In genomic region chr12:27757641-27758040, GRCm38 (mm10) we compare ENCODE assay signal across 24 mouse cellular contexts.
A peak's percentile ranks its signal among the peaks of the same experiment; 100 is the strongest.
DNase-seq lines count a peak whose midpoint lies in the region; ATAC-seq and TF ChIP-seq lines count a peak whose summit lies in the region.
"Had no signal": no experiment of that assay in that cellular context is flagged by ENCODE, and none has a peak within 500 bp of the region (broad histone marks: within the 10 kb centered on the region; RNA-seq: fewer than 3 reads in every experiment).

No protein-coding gene starts in this region.

- no peaks in the 10 kb centered on the region for H3K9me3 ChIP-seq in kidney, embryonic 16.5 days (ENCODE audit: low read length)
- no peaks in the 10 kb centered on the region for H3K9me3 ChIP-seq in limb, embryonic 12.5 days
- H3K9me3 ChIP-seq in limb, embryonic 10.5 days (replicated peaks) = no peaks in the 10 kb centered on the region
- H3K9me3 ChIP-seq: forebrain, embryonic 10.5 days; forebrain, embryonic 13.5 days; hindbrain, embryonic 12.5 days; hindbrain, embryonic 15.5 days had no signal

- no peaks in the 10 kb centered on the region for H3K27me3 ChIP-seq in kidney, adult 2 months (replicated peaks; ENCODE audit: control insufficient read depth, insufficient read depth, low read length)
- H3K27me3 ChIP-seq in kidney, embryonic 16.5 days (ENCODE audit: insufficient read depth, low read length) = no peaks in the 10 kb centered on the region
- no peaks in the 10 kb centered on the region for H3K27me3 ChIP-seq in limb, embryonic 12.5 days
- no peaks in the 10 kb centered on the region for H3K27me3 ChIP-seq in limb, embryonic 10.5 days (ENCODE audit: low read depth, poor library complexity, severe bottlenecking)
- H3K27me3 ChIP-seq: CH12.LX; forebrain, embryonic 13.5 days; hindbrain, embryonic 12.5 days; hindbrain, embryonic 15.5 days had no signal

- H3K4me1 ChIP-seq in kidney, adult 2 months (ENCODE audit: control insufficient read depth, insufficient read depth, low read length) = no peaks in the 10 kb centered on the region
- H3K4me1 ChIP-seq in kidney, embryonic 16.5 days (ENCODE audit: insufficient read depth, low read length) = peaks cover 7% of the 10 kb centered on the region; the same call in 1 of the 2 replicates
- peaks cover 6% of the 10 kb centered on the region; the same call in 1 of the 2 replicates for H3K4me1 ChIP-seq in limb, embryonic 12.5 days (replicated peaks)
- peaks cover 6% of the 10 kb centered on the region for H3K4me1 ChIP-seq in limb, embryonic 10.5 days
- H3K4me1 ChIP-seq: forebrain, embryonic 10.5 days; forebrain, embryonic 13.5 days; hindbrain, embryonic 12.5 days; hindbrain, embryonic 15.5 days had no signal

- peak; percentile 79 for ATAC-seq in kidney, embryonic 16.5 days (ENCODE audit: low FRiP score, low TSS enrichment)
- ATAC-seq in limb, embryonic 12.5 days (ENCODE audit: insufficient number of reproducible peaks, insufficient read depth, low FRiP score, low TSS enrichment, low read depth) = no peak
- ATAC-seq: forebrain, embryonic 13.5 days; forebrain, embryonic 16.5 days had no signal

- no peak overlapping the region for H3K4me2 ChIP-seq in kidney, embryonic 16.5 days (replicated peaks; ENCODE audit: low read depth, low read length)
- H3K4me2 ChIP-seq in limb, embryonic 12.5 days = no peak overlapping the region
- H3K4me2 ChIP-seq: forebrain, embryonic 13.5 days; heart, embryonic 11.5 days; hindbrain, embryonic 12.5 days; hindbrain, embryonic 15.5 days had no signal

- H3K9ac ChIP-seq in kidney, embryonic 16.5 days (replicated peaks; ENCODE audit: low read length) = no peak overlapping the region
- H3K9ac ChIP-seq in limb, embryonic 12.5 days (replicated peaks) = no peak overlapping the region
- H3K9ac ChIP-seq: forebrain, embryonic 13.5 days; hindbrain, embryonic 12.5 days; hindbrain, embryonic 15.5 days had no signal

- no peak overlapping the region for H3K27ac ChIP-seq in kidney, adult 2 months (ENCODE audit: insufficient read depth, low read depth, low read length)
- H3K27ac ChIP-seq in kidney, embryonic 16.5 days (ENCODE audit: low read length) = no peak overlapping the region
- 0 out of 2 replicates have a peak overlapping the region, but pooled peaks have one; percentile 17 for H3K27ac ChIP-seq in limb, embryonic 12.5 days
- no peak overlapping the region for H3K27ac ChIP-seq in limb, embryonic 10.5 days
- H3K27ac ChIP-seq: forebrain, embryonic 10.5 days; forebrain, embryonic 13.5 days; hindbrain, embryonic 12.5 days; hindbrain, embryonic 15.5 days had no signal

- no peak overlapping the region for H3K4me3 ChIP-seq in kidney, adult 2 months (ENCODE audit: insufficient read depth, low read depth, low read length)
- H3K4me3 ChIP-seq in kidney, embryonic 16.5 days (ENCODE audit: low read length) = no peak overlapping the region
- H3K4me3 ChIP-seq in limb, embryonic 12.5 days (replicated peaks) = no peak overlapping the region
- no peak overlapping the region for H3K4me3 ChIP-seq in limb, embryonic 10.5 days
- H3K4me3 ChIP-seq: forebrain, embryonic 10.5 days; forebrain, embryonic 13.5 days; hindbrain, embryonic 12.5 days; hindbrain, embryonic 15.5 days had no signal

- DNase-seq in kidney, adult 2 months = peak; percentile 17
- no peak for DNase-seq in kidney, adult 11 months
- DNase-seq in kidney, postnatal 10 days = no peak
- DNase-seq in limb, embryonic 10.5 days (ENCODE audit: low spot score) = no peak
- DNase-seq: adrenal gland, adult 2 months; adrenal gland, postnatal 14 days; B cell, adult 2 months; cerebellum, adult 11 months; cerebellum, adult 2 months; cerebellum, adult 9-11 months; cerebellum, postnatal 25 days; embryo, embryonic 11 days; gastrocnemius, postnatal 10 days; heart, adult 11 months had no signal

- no peaks in the 10 kb centered on the region for H3K36me3 ChIP-seq in kidney, adult 2 months (ENCODE audit: control insufficient read depth, insufficient read depth, low read length)
- H3K36me3 ChIP-seq in kidney, embryonic 16.5 days (ENCODE audit: insufficient read depth, low read length) = no peaks in the 10 kb centered on the region
- no peaks in the 10 kb centered on the region for H3K36me3 ChIP-seq in limb, embryonic 12.5 days
- no peaks in the 10 kb centered on the region for H3K36me3 ChIP-seq in limb, embryonic 10.5 days
- H3K36me3 ChIP-seq: forebrain, embryonic 10.5 days; G1E; hindbrain, embryonic 12.5 days; hindbrain, embryonic 15.5 days had no signal

- TF ChIP-seq POLR2A in kidney, adult 2 months (IDR thresholded peaks at IDR 0.05; ENCODE audit: low read depth, low read length) = no peak

- TF ChIP-seq CTCF in kidney, adult 2 months (conservative IDR thresholded peaks at IDR 0.05; ENCODE audit: insufficient read depth, insufficient read length, low read depth, low read length) = no peak
